Mouse (Mus musculus): ENCODE results near the gene Tmem273.

The Tmem273 gene

GRCm38 (mm10) chr14:32859831-32860569 is 74.2 kb downstream of the Tmem273 start:
- no peak for DNase-seq (ENCODE audit: low spot score)

GRCm38 (mm10) chr14:32861149-32861581 is 75.4 kb downstream of the Tmem273 start:
- no peak for DNase-seq (ENCODE audit: low spot score)

GRCm38 (mm10) chr14:32861656-32862055 is 75.9 kb downstream of the Tmem273 start:
- DNase-seq (ENCODE audit: low spot score): no peak

- no peak for DNase-seq (ENCODE audit: low spot score)
These were observed 79.6 kb downstream of the Tmem273 start for GRCm38 (mm10) chr14:32865331-32865730.

All from ovary, postnatal 10 days (tissue).